Mouse (Mus musculus) bone marrow macrophage, adult 2 months (primary cell): ENCODE data around the gene Olfr1151.

ENCODE experiments used
- CTCF ChIP-seq: IDR thresholded peaks from 2 replicates; pipeline ENCODE4 v1.5.1; 2012; ENCODE audit warnings: low read depth, mild to moderate bottlenecking, low read length, moderate library complexity
- POLR2A ChIP-seq: IDR thresholded peaks from 2 replicates; pipeline ENCODE4 v1.6.1; 2012; ENCODE audit warnings: mild to moderate bottlenecking, low read depth, low read length, borderline replicate concordance

DNA sequence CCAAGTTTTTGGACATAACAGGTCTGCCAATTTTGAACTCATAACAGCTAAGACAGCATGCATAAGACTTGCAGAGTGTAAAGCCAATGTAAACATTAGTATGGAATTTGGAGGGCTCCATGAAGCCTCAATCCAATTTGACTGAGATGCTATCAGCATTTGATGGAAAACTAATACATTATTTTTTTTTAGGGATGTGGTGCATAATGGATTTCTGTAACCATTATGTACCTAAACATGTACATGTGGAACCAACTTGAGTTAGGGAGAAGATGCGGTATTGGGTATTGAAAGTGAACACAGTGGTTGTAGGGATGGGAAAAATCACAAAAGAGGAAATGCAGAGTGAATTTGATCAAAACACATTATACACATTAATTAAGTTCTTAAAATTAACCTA is 25.4 kb upstream of the Olfr1151 start, which contains the start of gene Olfr1148:
- TF ChIP-seq CTCF (no peak), POLR2A (no peak)
